Mouse (Mus musculus) c-Kit-negative CD71-positive TER-119-positive erythroid progenitor cells, embryonic 14.5 days (primary cell): ENCODE data around the gene Olfr951.

Experiments
- DNase-seq: peaks from one replicate; pipeline ENCODE4 v3.0.0-alpha.2; 2013; ENCODE audit warnings: low read depth, low spot score

Olfr951 gene

GRCm38 (mm10) chr9:39387110-39387509 is at the start of gene Olfr951:
TSS of gene Olfr951 (plus strand) at chr9:39387410.
- no peak for DNase-seq

GRCm38 (mm10) chr9:39427048-39427447 is 39.8 kb downstream of the Olfr951 start, which contains the start of gene Olfr952:
TSS of gene Olfr952 (minus strand) at chr9:39427148.
- no peak for DNase-seq
